Mouse (Mus musculus) lung, postnatal 0 days (tissue): ENCODE measurements around the gene Elp6.

Experiments
- CTCF ChIP-seq: IDR thresholded peaks from 2 replicates; pipeline ENCODE4 v1.5.1; 2016; ENCODE audit warnings: antibody characterized with exemption, mild to moderate bottlenecking
- EP300 ChIP-seq: IDR thresholded peaks from 2 replicates; pipeline ENCODE4 v1.6.1; 2016; ENCODE audit warnings: antibody characterized with exemption, mild to moderate bottlenecking, control low read depth

- TF ChIP-seq CTCF, result no peak
- no peak for TF ChIP-seq EP300
Measured at GRCm38 (mm10) chr9:110334849-110335248, 29.9 kb downstream of the Elp6 start.
